Mouse (Mus musculus) hindbrain, embryonic 16.5 days (tissue): Measurements from ENCODE around the gene Srebf1. TPM values are rescaled to one million over a fixed set of nuclear protein-coding genes. Genes with fewer than 3 reads are reported as not detected.

Experiments
- ATAC-seq: fragments of 200-750 bp; cut with Nextera tagmentation; 2 replicates; pipeline ENCODE4 v1.8.0; 2017; ENCODE audit warnings: moderate TSS enrichment, moderate library complexity
- H3K27ac ChIP-seq: fragments of 300-500 bp; sonication (generic); 2 replicates; pipeline ENCODE4 v1.5.1; 2014; ENCODE audit warnings: low read depth, mild to moderate bottlenecking, control low read depth, low read length, moderate library complexity
- H3K27me3 ChIP-seq: fragments of 300-500 bp; sonication (generic); replicated peaks from 2 replicates; pipeline ENCODE4 v1.6.1; 2014; ENCODE audit warnings: low read length; ENCODE audit not compliant: control insufficient read depth, insufficient read depth
- H3K36me3 ChIP-seq: fragments of 300-500 bp; sonication (generic); 2 replicates; pipeline ENCODE4 v1.6.1; 2014; ENCODE audit warnings: mild to moderate bottlenecking, low read length, moderate library complexity, mixed read lengths; ENCODE audit not compliant: control insufficient read depth, insufficient read depth
- H3K4me1 ChIP-seq: fragments of 300-500 bp; sonication (generic); 2 replicates; pipeline ENCODE4 v1.6.1; 2014; ENCODE audit warnings: low read depth, low read length; ENCODE audit not compliant: control insufficient read depth, insufficient read depth
- H3K4me2 ChIP-seq: fragments of 300-500 bp; sonication (generic); 2 replicates; pipeline ENCODE4 v1.6.1; 2014; ENCODE audit warnings: mild to moderate bottlenecking, low read length, control low read depth, moderate library complexity
- H3K4me3 ChIP-seq: fragments of 300-500 bp; sonication (generic); 2 replicates; pipeline ENCODE4 v1.5.1; 2014; ENCODE audit warnings: mild to moderate bottlenecking, low read length, control low read depth, moderate library complexity
- H3K9ac ChIP-seq: fragments of 300-500 bp; sonication (generic); 2 replicates; pipeline ENCODE4 v1.6.1; 2014; ENCODE audit warnings: low read depth, mild to moderate bottlenecking, control low read depth, low read length, moderate library complexity
- H3K9me3 ChIP-seq: fragments of 300-500 bp; sonication (generic); 2 replicates; pipeline ENCODE4 v1.6.1; 2014; ENCODE audit warnings: mild to moderate bottlenecking, low read length, moderate library complexity; ENCODE audit not compliant: control insufficient read depth
- WGBS: fragments of 180-500 bp; shearing (Covaris S2); extraction: QIAGEN DNeasy Blood & Tissue Kit; methylation state at CpG from one replicate; pipeline ENCODE4 v1.1.7; 2014; 5-methylcytosine and 5-hydroxymethylcytosine counted together
- polyA plus RNA-seq: library from polyadenylated mRNA; unstranded; fragments of >200 nt; fragmentation: Nextera tagmentation; extraction: Ambion mirVana; gene quantifications from 2 replicates; pipeline ENCODE4 v1.2.1, GENCODE M21; 2015

Srebf1 gene
- polyA plus RNA-seq, 1 experiment from 2014 or later = 42.5 TPM

DNA sequence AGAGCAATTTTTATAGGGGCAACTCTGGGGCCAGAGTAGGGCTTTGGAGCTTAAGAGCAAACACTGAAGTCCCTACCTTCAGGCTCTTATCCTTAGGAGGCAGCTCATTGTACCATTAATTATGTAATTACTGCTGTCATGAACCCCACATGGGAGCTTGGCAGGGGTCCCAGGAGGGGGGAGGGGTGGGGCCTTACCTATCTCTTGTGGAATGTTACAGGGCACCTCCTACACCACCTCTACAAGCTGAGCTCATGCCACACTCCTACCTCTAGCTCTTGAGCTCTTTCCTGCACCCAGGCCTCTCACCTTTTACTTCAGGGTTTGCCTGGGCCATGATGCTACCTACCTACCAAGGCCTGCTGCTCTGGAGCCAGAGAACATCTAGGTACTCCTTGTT, 43.9 kb downstream of the Srebf1 start:
- Histone ChIP-seq H3K4me2 (no peak overlapping the region; the same call in 1 of the 2 replicates), H3K27me3 (no peaks in the 10 kb centered on the region), H3K4me1 (peaks cover 68% of the 10 kb centered on the region), H3K27ac (peak overlapping the region; percentile 99), H3K4me3 (no peak overlapping the region), H3K36me3 (no peaks in the 10 kb centered on the region), H3K9ac (peak overlapping the region; percentile 2; the same call in 1 of the 2 replicates), H3K9me3 (no peaks in the 10 kb centered on the region)
- ATAC-seq = no peak

GRCm38 (mm10) chr11:60178005-60178404, 44.4 kb downstream of the Srebf1 start:
- peak overlapping the region; percentile 91 for H3K4me2 ChIP-seq
- peak overlapping the region; percentile 99 for H3K27ac ChIP-seq
- H3K4me1 ChIP-seq = peaks cover 68% of the 10 kb centered on the region
- H3K9me3 ChIP-seq = no peaks in the 10 kb centered on the region
- H3K4me3 ChIP-seq = peak overlapping the region; percentile 65
- 48% methylated on average over 6 of the region's 6 CpGs for WGBS
- H3K27me3 ChIP-seq = no peaks in the 10 kb centered on the region
- no peak for ATAC-seq
- no peaks in the 10 kb centered on the region for H3K36me3 ChIP-seq
- H3K9ac ChIP-seq = peak overlapping the region; percentile 87

- no peaks in the 10 kb centered on the region for H3K36me3 ChIP-seq
- H3K9me3 ChIP-seq = no peaks in the 10 kb centered on the region
- peaks cover 64% of the 10 kb centered on the region for H3K4me1 ChIP-seq
- peak overlapping the region; percentile 99 for H3K27ac ChIP-seq
- peak overlapping the region; percentile 65 for H3K4me3 ChIP-seq
- peak overlapping the region; percentile 87 for H3K9ac ChIP-seq
- peak; percentile 50 for ATAC-seq
- H3K27me3 ChIP-seq = no peaks in the 10 kb centered on the region
- H3K4me2 ChIP-seq = peak overlapping the region; percentile 91
- under 1% methylated on average over 42 of the region's 42 CpGs for WGBS
These were observed 45.3 kb downstream of the Srebf1 start for GRCm38 (mm10) chr11:60176975-60177657.

DNA sequence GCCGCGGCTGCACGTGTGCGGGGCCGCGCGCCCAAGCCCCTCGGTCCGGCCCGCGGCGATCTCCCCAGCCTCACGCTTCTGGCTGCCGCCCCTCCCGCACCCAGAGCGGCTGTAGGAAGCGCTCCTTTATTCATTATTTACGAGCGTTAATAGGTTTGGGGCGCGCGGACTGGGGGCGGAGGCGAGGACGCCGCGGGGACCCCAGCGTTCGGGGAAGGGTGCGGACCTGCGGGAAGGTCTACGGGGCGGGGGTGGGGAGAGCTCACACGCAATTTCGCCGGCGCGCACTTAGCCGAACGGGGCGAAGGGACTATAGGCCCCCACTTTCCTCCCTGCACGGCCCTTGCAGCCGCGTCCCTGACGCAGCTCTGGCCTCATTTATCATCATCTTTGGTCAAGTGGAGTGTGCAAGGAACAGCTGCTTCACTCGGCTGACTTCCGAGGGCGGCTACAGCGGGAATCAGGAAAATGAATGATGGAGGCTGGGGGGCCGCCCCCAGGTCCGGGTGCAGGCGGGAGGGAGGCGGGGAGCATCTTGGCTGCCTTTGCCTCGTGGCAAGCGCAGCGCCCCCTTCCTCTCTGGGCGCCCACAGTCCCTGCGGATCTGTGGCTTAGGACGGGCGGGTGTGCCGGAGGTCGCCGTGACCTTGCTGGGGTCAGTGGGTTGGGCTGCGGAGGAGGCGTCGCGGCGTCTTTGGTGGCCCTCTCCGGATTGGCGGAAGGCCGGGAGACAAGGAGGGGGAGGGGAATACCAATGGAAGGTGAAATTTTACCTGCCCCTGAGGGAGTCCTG, 46.0 kb downstream of the Srebf1 start:
- Histone ChIP-seq H3K4me2 (peak overlapping the region; percentile 91), H3K4me3 (peak overlapping the region; percentile 65), H3K27ac (peak overlapping the region; percentile 99), H3K9ac (peak overlapping the region; percentile 87), H3K27me3 (no peaks in the 10 kb centered on the region), H3K9me3 (no peaks in the 10 kb centered on the region), H3K36me3 (no peaks in the 10 kb centered on the region), H3K4me1 (peaks cover 56% of the 10 kb centered on the region)
- under 1% methylated on average over 67 of the region's 71 CpGs for WGBS
- ATAC-seq = peak; percentile 73

DNA sequence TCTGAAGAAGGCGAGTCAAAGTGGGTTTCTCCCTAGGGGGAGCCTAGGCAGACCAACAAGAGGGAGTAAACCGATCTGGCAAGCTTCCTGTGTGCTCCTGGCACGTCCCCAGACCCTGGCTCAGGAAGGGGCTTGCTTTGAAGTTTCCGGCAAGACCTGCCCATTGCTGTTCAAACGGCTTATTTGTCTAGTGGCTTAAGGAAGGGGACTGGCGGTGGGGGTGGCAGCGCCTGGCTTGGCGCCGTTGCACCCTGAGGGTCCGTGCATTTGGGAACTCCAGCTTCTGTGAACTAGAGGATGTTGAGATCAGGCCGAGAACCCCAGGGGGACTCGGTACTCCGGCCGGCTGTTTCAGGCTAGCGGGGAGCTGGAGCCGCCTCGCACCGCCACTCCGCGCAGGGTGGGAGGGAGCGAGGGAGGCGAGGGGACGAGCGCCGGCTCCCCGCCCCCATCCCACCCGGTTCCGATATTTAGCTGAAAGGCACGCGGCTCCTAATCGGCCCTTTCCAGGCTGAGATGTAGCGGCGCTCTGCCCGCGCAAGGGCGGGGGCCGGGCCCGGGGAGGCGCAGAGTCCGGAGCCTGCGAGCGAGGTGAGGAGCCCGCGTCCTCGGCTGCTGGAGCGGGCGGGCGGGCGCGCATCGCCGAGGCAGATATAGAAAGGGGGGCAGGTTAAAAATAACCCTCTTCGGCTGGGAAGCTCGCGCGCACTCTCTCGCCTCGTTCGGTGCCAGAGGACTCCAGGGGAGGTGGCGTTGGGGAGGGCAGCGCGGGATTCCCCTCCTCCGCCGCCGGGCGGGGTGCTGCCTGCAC, 46.8 kb downstream of the Srebf1 start:
- Histone ChIP-seq H3K9ac (peak overlapping the region; percentile 87), H3K36me3 (no peaks in the 10 kb centered on the region), H3K4me3 (peak overlapping the region; percentile 65), H3K27ac (peak overlapping the region; percentile 99), H3K4me2 (peak overlapping the region; percentile 91), H3K27me3 (no peaks in the 10 kb centered on the region), H3K9me3 (no peaks in the 10 kb centered on the region), H3K4me1 (peaks cover 53% of the 10 kb centered on the region)
- WGBS = under 1% methylated on average over 66 of the region's 66 CpGs
- peak; percentile 58 for ATAC-seq

GRCm38 (mm10) chr11:60173606-60174184, 48.7 kb downstream of the Srebf1 start:
- WGBS = 60% methylated on average over 10 of the region's 10 CpGs

GRCm38 (mm10) chr11:60172074-60172473, 50.3 kb downstream of the Srebf1 start:
- no peaks in the 10 kb centered on the region for H3K9me3 ChIP-seq
- H3K4me1 ChIP-seq = peaks cover 43% of the 10 kb centered on the region
- no peak overlapping the region for H3K27ac ChIP-seq
- H3K4me2 ChIP-seq = no peak overlapping the region
- H3K27me3 ChIP-seq = no peaks in the 10 kb centered on the region
- H3K36me3 ChIP-seq = no peaks in the 10 kb centered on the region
- H3K4me3 ChIP-seq = no peak overlapping the region
- ATAC-seq = no peak
- WGBS = 86% methylated on average over 3 of the region's 3 CpGs
- H3K9ac ChIP-seq = no peak overlapping the region

More at GRCm38 (mm10) chr11:60173606-60174184, 48.7 kb downstream of the Srebf1 start:
- no peaks in the 10 kb centered on the region for H3K27me3 ChIP-seq
- H3K4me2 ChIP-seq = no peak overlapping the region
- H3K36me3 ChIP-seq = no peaks in the 10 kb centered on the region
- H3K9ac ChIP-seq = no peak overlapping the region
- H3K4me1 ChIP-seq = peaks cover 49% of the 10 kb centered on the region
- H3K9me3 ChIP-seq = no peaks in the 10 kb centered on the region
- no peak overlapping the region for H3K4me3 ChIP-seq
- H3K27ac ChIP-seq = peak overlapping the region; percentile 19; the same call in 1 of the 2 replicates
- ATAC-seq = no peak

DNA sequence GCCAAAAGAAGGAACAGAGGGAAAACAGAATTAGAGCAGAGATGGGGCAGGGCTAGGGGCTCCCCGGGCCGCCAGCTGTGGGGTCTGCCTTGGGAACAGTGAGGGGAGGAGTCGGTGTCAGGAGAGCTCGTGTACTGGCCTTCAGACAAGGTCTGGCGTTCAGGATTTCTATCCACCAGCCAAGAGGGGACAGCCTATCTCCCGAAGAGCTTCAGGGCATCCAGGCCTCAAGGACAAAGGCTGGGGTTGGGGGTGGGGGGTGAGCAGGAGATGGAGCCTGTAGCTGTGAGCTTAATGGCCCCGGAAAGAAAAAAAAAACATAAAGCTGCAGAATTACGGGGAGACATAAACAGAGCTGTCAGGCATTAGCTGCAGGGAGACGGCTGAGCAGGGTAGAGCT, 53.6 kb downstream of the Srebf1 start:
- 18% methylated on average over 9 of the region's 9 CpGs for WGBS
- Histone ChIP-seq H3K4me3 (no peak overlapping the region), H3K27ac (peak overlapping the region; percentile 52), H3K4me2 (no peak overlapping the region), H3K9me3 (no peaks in the 10 kb centered on the region), H3K27me3 (no peaks in the 10 kb centered on the region), H3K4me1 (peaks cover 42% of the 10 kb centered on the region), H3K36me3 (no peaks in the 10 kb centered on the region), H3K9ac (peak overlapping the region; percentile 33; the same call in 1 of the 2 replicates)
- no peak for ATAC-seq
